ENCODE assay signal across 10 mouse cellular contexts in the genomic region with DNA sequence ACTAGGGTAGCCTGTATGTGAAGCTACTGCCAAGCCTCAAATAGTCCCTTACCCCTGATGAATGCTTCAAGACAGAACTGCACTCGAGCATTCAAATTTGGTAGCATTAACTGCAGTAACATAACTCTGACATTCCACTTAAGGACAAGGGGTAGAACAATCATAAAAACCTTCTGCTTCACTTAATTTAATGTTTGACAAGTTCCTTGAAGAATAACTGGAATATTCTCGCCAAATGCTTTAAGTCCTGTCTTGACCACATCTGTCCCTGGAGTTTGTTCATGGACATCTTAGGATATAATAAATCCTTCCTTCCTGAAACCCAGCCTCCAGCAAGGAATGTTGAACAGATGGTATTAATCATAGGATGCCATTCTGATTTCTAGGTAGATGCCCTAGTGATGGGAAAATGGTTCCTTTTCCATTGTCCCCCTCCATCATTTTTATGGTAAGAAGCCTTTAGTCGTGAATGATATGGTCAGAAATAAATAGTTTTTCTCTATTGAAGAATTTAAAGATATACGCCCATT.
"Had no signal": no experiment of that assay in that cellular context is flagged by ENCODE, and none has a peak within 500 bp of the region (broad histone marks: within the 10 kb centered on the region; RNA-seq: fewer than 3 reads in every experiment).

No protein-coding gene starts in this region.

- H3K27me3 ChIP-seq: liver, embryonic 13.5 days; lung, embryonic 15.5 days; midbrain, embryonic 13.5 days had no signal

- H3K9ac ChIP-seq: liver, embryonic 13.5 days; liver, postnatal 0 days; lung, embryonic 15.5 days; midbrain, embryonic 13.5 days had no signal

- ATAC-seq: liver, postnatal 0 days; midbrain, embryonic 13.5 days had no signal

- H3K4me2 ChIP-seq: liver, embryonic 13.5 days; lung, embryonic 15.5 days; midbrain, embryonic 13.5 days had no signal

- H3K4me3 ChIP-seq: left cerebral cortex, adult 2 months; liver, embryonic 13.5 days; lung, embryonic 15.5 days; midbrain, embryonic 13.5 days had no signal

- DNase-seq: kidney, postnatal 14 days; liver; liver, embryonic 13.5 days; liver, postnatal 0 days; lung, postnatal 14 days; right cerebral cortex, postnatal 14 days; thymus, postnatal 36 days had no signal

- H3K27ac ChIP-seq: left cerebral cortex, adult 2 months; liver, embryonic 13.5 days; lung, embryonic 15.5 days; midbrain, embryonic 13.5 days had no signal

- H3K36me3 ChIP-seq: liver, embryonic 13.5 days; lung, embryonic 15.5 days; midbrain, embryonic 13.5 days had no signal

- H3K9me3 ChIP-seq: liver, embryonic 13.5 days; lung, embryonic 15.5 days; midbrain, embryonic 13.5 days had no signal

- H3K4me1 ChIP-seq: liver, embryonic 13.5 days; lung, embryonic 15.5 days had no signal
